Mouse (Mus musculus): ENCODE data around the gene Mrgprx1.

Gene Mrgprx1

DNA sequence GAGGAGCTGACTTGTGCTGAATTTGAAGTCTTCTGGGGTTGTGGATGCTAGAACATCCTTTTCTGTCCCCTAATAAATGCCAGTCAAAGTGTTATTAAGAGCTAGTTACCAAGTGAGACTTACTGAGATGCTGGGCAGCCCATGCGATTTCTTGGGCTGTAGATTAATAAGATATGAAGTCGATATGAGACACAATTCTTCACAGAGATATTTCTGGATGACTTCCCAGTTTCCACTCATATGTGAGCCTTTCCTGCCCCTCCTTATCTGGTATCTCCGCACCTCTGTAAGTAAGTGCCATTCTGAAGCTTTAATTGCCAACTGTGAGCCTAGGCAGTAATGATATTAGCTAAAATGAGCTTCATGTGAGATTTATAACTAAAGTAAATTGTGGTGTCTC, at the start of gene Mrgprx1:
Gene Mrgprx1 (minus strand): TSS at position 101 of the 400 bp plus-strand sequence.
- DNase-seq, result no peak

- no peak for DNase-seq
Observed at GRCm38 (mm10) chr7:48075521-48075920, 48.1 kb upstream of the Mrgprx1 start.

GRCm38 (mm10) chr7:48046475-48047185, 19.2 kb upstream of the Mrgprx1 start:
- no peak for DNase-seq

- DNase-seq, result no peak
Observed at GRCm38 (mm10) chr7:48044046-48044445, 16.6 kb upstream of the Mrgprx1 start.

DNA sequence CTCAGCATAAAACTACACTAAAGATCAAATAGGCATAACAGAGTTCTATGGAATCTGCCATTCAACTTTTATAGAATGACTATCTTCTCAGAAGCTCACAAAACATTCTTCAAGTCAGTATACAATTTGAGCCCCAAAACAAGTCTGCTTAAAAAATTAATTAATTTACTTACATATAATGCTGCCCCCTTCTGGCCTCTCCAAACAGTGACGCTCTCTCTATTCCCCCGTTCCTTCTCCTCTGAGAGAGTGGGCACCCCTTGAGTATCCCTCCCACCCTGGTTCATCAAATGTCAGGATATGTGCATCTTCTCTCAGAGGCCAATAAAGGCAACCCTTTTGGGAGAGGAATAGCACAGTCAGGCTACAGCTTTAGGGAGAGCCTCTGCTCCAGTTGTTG, 9.5 kb downstream of the Mrgprx1 start:
- no peak for DNase-seq

DNA sequence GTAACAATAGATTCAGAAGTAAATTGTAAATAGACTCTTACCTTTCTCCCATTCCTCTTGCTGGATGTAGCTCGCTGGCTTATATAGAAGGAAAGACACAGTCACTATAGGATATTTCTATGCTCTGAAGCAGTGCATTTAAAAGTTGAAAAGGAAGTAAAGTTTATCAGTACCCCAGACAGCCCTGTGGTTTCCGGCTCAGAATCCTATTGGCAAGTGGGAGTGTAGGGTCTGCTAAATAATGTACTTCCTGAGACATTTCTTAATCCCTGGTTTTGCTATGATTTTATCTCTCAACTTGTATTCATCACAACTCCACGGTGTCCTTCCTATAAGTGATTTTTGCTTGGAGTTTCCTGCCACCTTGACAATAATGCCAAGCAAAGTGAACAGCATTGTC, 31.7 kb downstream of the Mrgprx1 start:
- DNase-seq, result no peak

DNA sequence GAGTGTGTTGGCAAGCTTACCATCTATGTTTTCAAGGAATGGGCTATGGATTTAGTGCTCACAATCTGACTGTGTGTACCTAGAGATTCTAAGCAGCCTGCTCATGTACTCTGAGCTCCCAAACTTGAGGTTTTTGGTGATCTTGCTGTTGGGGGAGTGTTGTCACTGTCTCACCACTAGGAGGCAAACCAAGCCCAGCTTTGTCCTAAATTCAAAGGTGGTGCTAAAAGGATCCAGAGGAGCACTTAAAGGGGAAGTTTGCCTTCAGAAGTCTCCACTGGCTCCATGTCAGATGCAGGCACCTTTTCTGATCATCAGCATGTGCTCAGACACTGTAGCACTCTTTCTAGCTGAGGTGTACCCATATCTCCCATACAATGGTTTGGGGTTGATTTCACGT, 40.6 kb downstream of the Mrgprx1 start:
- no peak for DNase-seq

GRCm38 (mm10) chr7:47981995-47982394, 45.4 kb downstream of the Mrgprx1 start, which contains the start of gene Mrgpra4:
TSS of gene Mrgpra4 (minus strand) at chr7:47982095.
- DNase-seq, result no peak
